Mouse (Mus musculus) regulatory T cell (primary cell): ENCODE results near the gene Tmem72.

Source experiments
- in situ Hi-C: fragments of 300-600 bp; cut with MboI, MseI; formaldehyde crosslinking; loops from one replicate; pipeline ENCODE4 v1.15.1; 2025; ENCODE audit warnings: high pct_unique_total_duplicates

Tmem72 gene

GRCm38 (mm10) chr6:116716666-116717065, at the start of gene Tmem72:
Gene Tmem72, minus strand, starts transcription at chr6:116716913.
- in situ Hi-C loops, result no loop called here

GRCm38 (mm10) chr6:116764524-116764923, 47.8 kb upstream of the Tmem72 start:
- in situ Hi-C loops, result no loop called here

- in situ Hi-C loops, result no loop called here
Observed at GRCm38 (mm10) chr6:116762333-116762732, 45.6 kb upstream of the Tmem72 start.

GRCm38 (mm10) chr6:116760181-116760580, 43.5 kb upstream of the Tmem72 start:
- in situ Hi-C loops, result no loop called here

- in situ Hi-C loops, result no loop called here
Observed at GRCm38 (mm10) chr6:116756364-116756763, 39.7 kb upstream of the Tmem72 start.

- in situ Hi-C loops, result no loop called here
Observed at GRCm38 (mm10) chr6:116738046-116738445, 21.3 kb upstream of the Tmem72 start.

- in situ Hi-C loops, result no loop called here
Observed at GRCm38 (mm10) chr6:116735361-116735760, 18.6 kb upstream of the Tmem72 start.

GRCm38 (mm10) chr6:116733577-116733976, 16.9 kb upstream of the Tmem72 start:
- in situ Hi-C loops, result no loop called here

GRCm38 (mm10) chr6:116724489-116725160, 7.9 kb upstream of the Tmem72 start:
- in situ Hi-C loops, result no loop called here

GRCm38 (mm10) chr6:116718920-116719319, 2.2 kb upstream of the Tmem72 start:
- in situ Hi-C loops, result no loop called here

GRCm38 (mm10) chr6:116718361-116718760, 1.6 kb upstream of the Tmem72 start:
- in situ Hi-C loops, result no loop called here

- in situ Hi-C loops, result no loop called here
Observed at GRCm38 (mm10) chr6:116717851-116718250, 1.1 kb upstream of the Tmem72 start.

GRCm38 (mm10) chr6:116715166-116715565, 1.5 kb downstream of the Tmem72 start:
- in situ Hi-C loops, result no loop called here

GRCm38 (mm10) chr6:116714576-116714975, 2.1 kb downstream of the Tmem72 start:
- in situ Hi-C loops, result no loop called here

GRCm38 (mm10) chr6:116713966-116714365, 2.7 kb downstream of the Tmem72 start:
- in situ Hi-C loops, result no loop called here

- in situ Hi-C loops, result no loop called here
Observed at GRCm38 (mm10) chr6:116712503-116712902, 4.2 kb downstream of the Tmem72 start.

- in situ Hi-C loops, result no loop called here
Observed at GRCm38 (mm10) chr6:116712062-116712461, 4.7 kb downstream of the Tmem72 start.

GRCm38 (mm10) chr6:116704320-116704719, 12.4 kb downstream of the Tmem72 start:
- in situ Hi-C loops, result no loop called here

- in situ Hi-C loops, result no loop called here
Observed at GRCm38 (mm10) chr6:116700821-116701220, 15.9 kb downstream of the Tmem72 start.

GRCm38 (mm10) chr6:116697896-116698425, 18.8 kb downstream of the Tmem72 start:
- in situ Hi-C loops, result no loop called here

- in situ Hi-C loops, result no loop called here
Observed at GRCm38 (mm10) chr6:116697413-116697812, 19.3 kb downstream of the Tmem72 start.

GRCm38 (mm10) chr6:116694346-116694745, 22.4 kb downstream of the Tmem72 start:
- in situ Hi-C loops, result no loop called here

- in situ Hi-C loops, result no loop called here
Observed at GRCm38 (mm10) chr6:116693639-116694038, 23.1 kb downstream of the Tmem72 start.

- in situ Hi-C loops, result no loop called here
Observed at GRCm38 (mm10) chr6:116682317-116682716, 34.4 kb downstream of the Tmem72 start.
